Mouse (Mus musculus) megakaryocyte, embryonic 14.5 days (primary cell): ENCODE data around the gene Camk2n1. TPM values are rescaled to one million over a fixed set of nuclear protein-coding genes. Genes with fewer than 3 reads are reported as not detected.

Experiments used
- H3K27me3 ChIP-seq: replicated peaks from 2 replicates; pipeline ENCODE3; 2012; ENCODE audit warnings: inconsistent platforms
- H3K36me3 ChIP-seq: replicated peaks from 2 replicates; pipeline ENCODE3; 2012; ENCODE audit warnings: low read length, inconsistent platforms, mixed read lengths
- H3K4me1 ChIP-seq: 2 replicates; pipeline ENCODE4 v1.6.1; 2012; ENCODE audit warnings: inconsistent platforms
- H3K4me3 ChIP-seq: replicated peaks from 2 replicates; pipeline ENCODE3; 2012; ENCODE audit warnings: moderate library complexity, mild to moderate bottlenecking, inconsistent platforms
- H3K9me3 ChIP-seq: 2 replicates; pipeline ENCODE4 v1.6.1; 2012; ENCODE audit warnings: inconsistent platforms
- FLI1 ChIP-seq: IDR thresholded peaks from 2 replicates; pipeline ENCODE4 v1.6.1; 2012; ENCODE audit warnings: low read length, inconsistent platforms, mixed read lengths
- GATA1 ChIP-seq: IDR thresholded peaks from 3 replicates; pipeline ENCODE4 v1.6.1; 2012; ENCODE audit warnings: mixed read lengths, low read length, inconsistent platforms, borderline replicate concordance
- polyA plus RNA-seq: library from polyadenylated mRNA; stranded (reverse); fragments of >175 nt; gene quantifications from 2 replicates; pipeline ENCODE4 v1.2.3, GENCODE M21; 2012; ENCODE audit warnings: low replicate concordance; ENCODE audit not compliant: insufficient read depth

Gene Camk2n1
- polyA plus RNA-seq, 1 experiment, result 0.13 TPM

DNA sequence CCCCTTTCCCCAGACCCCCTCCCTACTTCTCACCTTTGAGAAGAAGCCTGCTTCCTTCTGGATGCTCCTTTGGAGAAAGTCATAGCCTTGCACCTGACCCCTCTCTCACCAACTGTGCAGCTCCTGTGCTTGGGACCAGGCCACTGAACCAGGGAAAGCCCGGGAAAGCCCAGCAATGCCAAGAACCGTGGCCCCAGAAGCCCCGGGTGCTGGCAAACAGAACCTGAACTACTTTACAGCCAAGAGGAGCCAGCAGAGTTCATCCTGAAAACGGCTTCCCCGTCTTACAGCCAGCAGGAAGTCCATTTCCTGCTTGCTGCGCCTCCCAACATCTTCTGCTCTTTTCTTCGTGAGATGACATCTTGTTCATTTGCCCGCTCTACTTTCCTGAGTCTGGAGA lies 28.6 kb downstream of the Camk2n1 start:
- Histone ChIP-seq H3K27me3 (peaks cover 79% of the 10 kb centered on the region), H3K4me1 (no peaks in the 10 kb centered on the region), H3K36me3 (no peaks in the 10 kb centered on the region), H3K9me3 (peaks cover 5% of the 10 kb centered on the region), H3K4me3 (no peak overlapping the region)
- TF ChIP-seq FLI1 (no peak), GATA1 (no peak)

DNA sequence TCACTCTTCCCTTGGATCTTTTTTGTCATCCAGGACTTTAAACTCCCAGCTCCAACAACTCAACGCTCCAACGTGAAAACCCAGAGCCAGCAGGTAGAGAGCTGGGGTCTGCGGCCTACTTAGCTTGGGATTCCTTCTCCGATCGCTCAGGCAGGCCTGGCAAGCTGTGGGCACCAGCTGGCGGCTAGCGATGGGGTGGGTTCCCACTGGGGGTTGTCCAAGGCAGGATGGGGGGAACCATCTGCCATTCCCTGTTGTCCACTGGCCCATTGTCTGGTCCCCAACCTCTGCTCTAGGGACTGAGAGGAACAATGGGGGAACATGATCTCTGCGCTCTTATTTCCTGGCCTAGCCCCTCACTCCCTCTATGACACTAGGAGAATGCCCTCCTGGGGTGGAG lies 34.1 kb downstream of the Camk2n1 start:
- TF ChIP-seq FLI1 (no peak), GATA1 (no peak)
- Histone ChIP-seq H3K27me3 (peaks cover 68% of the 10 kb centered on the region), H3K9me3 (peaks cover 5% of the 10 kb centered on the region)

DNA sequence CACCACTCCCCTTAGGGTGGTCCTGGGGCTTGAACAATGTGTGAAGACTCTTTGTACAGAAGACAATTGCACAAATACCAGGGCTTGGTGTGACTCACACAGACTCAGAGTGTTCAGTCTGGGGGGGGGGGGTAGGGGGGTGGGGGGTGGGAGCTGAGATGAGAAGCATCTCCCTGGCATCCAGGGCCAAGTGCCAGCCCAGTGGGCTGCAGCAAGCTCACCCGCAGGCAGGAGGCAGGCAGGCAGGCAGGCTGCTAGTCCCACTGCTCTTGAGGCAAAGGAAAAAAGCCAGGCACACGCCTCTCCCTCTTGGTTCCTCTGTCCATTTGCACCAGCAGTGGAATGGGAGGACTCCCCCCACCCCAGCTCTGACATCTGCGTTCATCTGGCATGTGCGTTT lies 37.0 kb downstream of the Camk2n1 start:
- Histone ChIP-seq H3K4me3 (no peak overlapping the region), H3K9me3 (no peaks in the 10 kb centered on the region), H3K4me1 (no peaks in the 10 kb centered on the region), H3K36me3 (no peaks in the 10 kb centered on the region), H3K27me3 (peaks cover 76% of the 10 kb centered on the region)
- no peak for TF ChIP-seq FLI1
- no peak for TF ChIP-seq GATA1

More for the DNA sequence above, 34.1 kb downstream of the Camk2n1 start:
- Histone ChIP-seq H3K4me3 (no peak overlapping the region), H3K4me1 (no peaks in the 10 kb centered on the region), H3K36me3 (no peaks in the 10 kb centered on the region)

DNA sequence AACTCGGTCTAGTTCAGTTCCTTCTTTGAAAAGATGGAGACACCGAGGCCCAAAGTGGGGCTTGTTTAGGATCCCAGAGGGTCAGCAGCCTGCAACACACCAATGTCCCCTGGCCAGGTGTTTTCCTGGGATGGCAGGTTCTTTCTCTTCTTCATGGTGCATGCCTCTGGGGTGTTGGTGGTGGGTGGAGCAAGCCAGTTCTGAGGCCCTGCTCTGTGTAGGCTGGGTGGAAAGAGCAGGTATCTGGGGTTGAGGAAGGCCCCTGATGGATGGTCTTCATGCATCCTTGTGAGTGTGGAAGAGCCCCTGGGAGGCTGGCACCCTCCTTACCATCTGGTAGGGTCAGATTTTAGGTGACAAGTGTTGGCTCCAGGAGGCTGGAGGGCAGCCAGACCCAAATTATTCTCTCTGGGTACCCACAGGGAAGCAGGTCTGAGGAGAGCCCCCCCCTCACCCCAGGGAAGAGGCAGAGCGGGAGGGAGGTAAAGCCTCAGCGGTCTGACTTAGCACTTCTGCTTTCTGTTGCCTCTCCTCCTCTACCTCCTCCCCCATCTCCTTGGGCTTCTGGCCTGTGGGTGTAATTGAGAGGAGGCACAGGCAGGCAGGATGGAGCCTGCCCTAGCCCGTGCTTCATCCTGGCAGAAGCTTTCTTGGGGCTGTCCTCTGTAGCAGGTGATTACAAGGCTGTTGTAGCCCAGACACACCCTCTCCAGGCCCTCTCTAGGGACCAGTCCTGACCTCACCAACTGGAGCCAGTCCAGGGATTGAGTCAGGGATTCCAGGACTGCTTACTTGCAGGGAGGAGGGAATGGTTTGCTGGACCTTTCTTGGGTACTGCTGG lies 39.3 kb downstream of the Camk2n1 start:
- no peaks in the 10 kb centered on the region for H3K36me3 ChIP-seq
- TF ChIP-seq GATA1 (no peak), FLI1 (no peak)
- peaks cover 73% of the 10 kb centered on the region for H3K27me3 ChIP-seq
- H3K9me3 ChIP-seq, result no peaks in the 10 kb centered on the region
- no peak overlapping the region for H3K4me3 ChIP-seq
- H3K4me1 ChIP-seq, result peaks cover 3% of the 10 kb centered on the region; the same call in 1 of the 2 replicates

DNA sequence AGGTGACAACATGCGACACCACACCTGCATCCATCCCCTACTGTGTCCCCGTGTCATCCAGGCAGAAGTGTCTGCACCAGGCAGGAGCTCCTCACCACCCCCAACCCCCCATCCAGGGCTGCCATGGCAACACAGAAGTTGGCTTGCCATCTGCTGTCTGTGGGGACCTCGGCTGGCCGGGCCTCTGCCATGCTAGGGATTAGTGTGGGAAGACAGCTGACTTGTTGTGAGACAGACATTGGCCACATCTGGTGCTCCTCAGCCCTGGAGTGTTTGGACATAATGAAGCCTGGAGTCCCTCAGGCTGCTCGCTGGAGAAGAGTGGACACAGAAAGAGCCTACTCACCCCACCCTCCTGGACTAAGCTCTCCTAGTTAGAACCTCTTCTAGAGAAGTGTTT lies 40.8 kb downstream of the Camk2n1 start:
- H3K9me3 ChIP-seq, result 0 out of 2 replicates have a peak, but pooled peaks cover 7% of the 10 kb centered on the region
- H3K4me3 ChIP-seq, result no peak overlapping the region
- TF ChIP-seq GATA1 (no peak), FLI1 (no peak)
- H3K27me3 ChIP-seq, result peaks cover 73% of the 10 kb centered on the region
- peaks cover 3% of the 10 kb centered on the region; the same call in 1 of the 2 replicates for H3K4me1 ChIP-seq
- no peaks in the 10 kb centered on the region for H3K36me3 ChIP-seq

DNA sequence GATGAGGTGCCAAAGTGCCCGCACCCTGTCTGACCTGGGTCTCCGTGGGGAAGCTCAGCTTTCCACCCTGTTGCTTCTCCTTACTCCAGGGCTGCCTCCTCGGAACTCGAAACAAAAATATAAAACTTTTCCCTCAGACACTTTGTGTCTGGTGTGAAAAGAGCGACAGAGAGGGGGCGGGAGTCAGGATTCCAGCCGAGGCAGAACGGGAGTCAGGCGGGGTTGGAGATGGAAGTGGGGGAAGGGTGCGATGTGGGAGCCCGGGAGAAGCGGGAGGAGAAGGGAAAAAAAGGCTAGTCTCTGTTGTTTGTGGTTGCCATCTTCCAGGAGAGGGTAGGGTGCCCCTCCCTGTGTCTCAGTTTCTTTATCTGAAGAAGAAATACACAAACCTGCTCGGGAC lies 41.7 kb downstream of the Camk2n1 start:
- Histone ChIP-seq H3K36me3 (no peaks in the 10 kb centered on the region), H3K4me3 (no peak overlapping the region), H3K27me3 (peaks cover 73% of the 10 kb centered on the region), H3K9me3 (0 out of 2 replicates have a peak, but pooled peaks cover 7% of the 10 kb centered on the region), H3K4me1 (peaks cover 3% of the 10 kb centered on the region; the same call in 1 of the 2 replicates)
- TF ChIP-seq GATA1, result no peak
- no peak for TF ChIP-seq FLI1

DNA sequence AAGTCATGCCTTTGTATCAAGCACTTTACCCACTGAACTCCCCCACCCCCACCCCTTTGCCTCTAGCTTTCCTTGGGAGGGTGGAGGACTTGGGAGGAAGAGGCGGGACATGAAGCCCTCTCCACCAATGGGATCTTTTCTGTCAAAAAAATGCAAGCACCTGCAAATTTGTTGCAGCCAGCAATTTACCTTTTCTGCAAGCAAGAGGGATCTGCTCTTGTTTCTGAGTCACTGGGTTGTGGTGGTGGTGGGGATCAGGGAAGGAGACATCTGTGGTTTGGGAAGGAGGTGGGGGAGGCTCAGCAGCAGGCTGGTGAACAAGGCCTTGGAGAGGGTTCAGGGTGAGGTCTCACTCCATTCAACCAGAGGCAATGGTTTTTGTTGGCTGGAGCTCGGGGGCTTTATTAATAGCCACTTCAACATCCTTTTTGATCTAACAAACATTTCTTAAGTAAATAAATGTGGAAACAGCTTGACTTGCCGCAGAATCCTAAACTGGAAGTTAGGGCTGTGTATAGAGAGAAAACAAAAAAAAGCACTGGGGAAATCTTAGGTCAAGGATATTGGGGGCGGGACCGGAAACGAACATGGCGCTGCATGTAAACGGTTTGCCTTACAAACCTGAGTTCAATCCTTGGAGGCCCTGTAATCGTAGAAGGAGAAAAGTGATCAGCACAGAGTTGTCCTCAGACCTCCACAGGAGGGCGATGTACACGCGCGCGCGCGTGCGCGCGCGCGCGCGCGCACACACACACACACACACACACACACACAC lies 42.8 kb downstream of the Camk2n1 start:
- Histone ChIP-seq H3K9me3 (peaks cover 13% of the 10 kb centered on the region), H3K36me3 (no peaks in the 10 kb centered on the region), H3K4me1 (peaks cover 3% of the 10 kb centered on the region; the same call in 1 of the 2 replicates), H3K27me3 (peaks cover 72% of the 10 kb centered on the region), H3K4me3 (no peak overlapping the region)
- TF ChIP-seq GATA1, result no peak
- TF ChIP-seq FLI1, result no peak

DNA sequence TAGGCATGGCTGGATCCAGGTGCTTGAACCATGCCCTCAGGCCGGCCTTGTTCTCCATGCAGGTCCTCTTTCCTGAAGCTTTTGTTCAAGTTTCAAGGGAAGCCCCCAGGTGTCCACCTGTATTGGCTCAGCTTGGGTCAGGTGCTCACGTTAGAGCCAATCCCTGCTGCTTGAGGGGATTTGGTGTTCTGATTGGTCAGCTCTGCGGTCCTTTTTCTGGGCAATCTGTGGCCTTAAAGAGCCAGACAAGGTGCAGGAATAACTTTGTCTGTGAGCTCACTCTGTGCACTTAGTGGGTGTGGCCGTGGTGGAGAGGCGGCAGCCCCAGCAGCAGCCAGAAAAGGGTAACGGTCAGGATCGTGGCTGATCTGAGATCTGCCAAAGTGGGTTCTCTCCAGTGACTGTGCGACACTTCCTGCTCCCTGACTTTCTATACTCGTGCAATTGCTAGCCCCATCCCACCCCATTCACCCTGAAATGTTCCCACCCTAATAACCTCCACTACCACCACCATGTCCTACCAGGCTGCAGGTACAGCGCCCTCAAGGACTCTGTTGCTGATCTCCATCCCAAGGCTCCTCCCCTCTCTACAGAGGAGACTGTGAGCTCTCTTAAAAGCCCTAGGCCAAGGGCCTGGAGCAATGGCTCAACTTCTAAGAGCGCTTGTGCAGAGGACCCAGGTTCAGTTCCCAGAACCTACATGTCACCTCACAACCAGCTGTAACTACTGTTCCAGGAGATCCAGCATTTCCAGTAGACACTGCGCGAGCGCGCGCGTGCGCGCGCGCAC lies 45.9 kb downstream of the Camk2n1 start:
- Histone ChIP-seq H3K36me3 (no peaks in the 10 kb centered on the region), H3K4me3 (no peak overlapping the region), H3K9me3 (peaks cover 18% of the 10 kb centered on the region), H3K4me1 (peaks cover 3% of the 10 kb centered on the region; the same call in 1 of the 2 replicates), H3K27me3 (peaks cover 61% of the 10 kb centered on the region)
- TF ChIP-seq GATA1 (no peak), FLI1 (no peak)

DNA sequence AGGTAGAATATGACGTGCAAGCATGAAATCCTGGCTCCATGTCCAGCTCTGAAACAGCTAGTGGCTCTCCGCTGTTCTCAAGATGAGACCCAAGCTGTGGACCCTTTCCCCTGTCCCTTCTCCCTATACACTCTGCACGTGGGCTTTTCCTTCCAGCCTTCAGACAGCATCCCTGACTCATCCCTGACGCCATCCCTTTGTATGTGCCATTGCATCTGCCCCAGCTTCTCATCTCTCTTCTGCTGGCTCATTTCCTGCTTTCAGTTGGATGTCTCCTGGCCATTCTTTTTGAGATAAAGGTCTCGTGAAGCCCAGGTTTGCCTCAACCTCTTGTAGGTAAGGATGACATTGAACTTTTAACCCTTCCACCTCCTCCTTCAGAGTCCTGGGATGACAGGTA lies 46.9 kb downstream of the Camk2n1 start:
- H3K27me3 ChIP-seq, result peaks cover 61% of the 10 kb centered on the region
- no peaks in the 10 kb centered on the region for H3K36me3 ChIP-seq
- peaks cover 18% of the 10 kb centered on the region for H3K9me3 ChIP-seq
- H3K4me3 ChIP-seq, result no peak overlapping the region
- peaks cover 3% of the 10 kb centered on the region; the same call in 1 of the 2 replicates for H3K4me1 ChIP-seq
- TF ChIP-seq GATA1, result no peak
- no peak for TF ChIP-seq FLI1

DNA sequence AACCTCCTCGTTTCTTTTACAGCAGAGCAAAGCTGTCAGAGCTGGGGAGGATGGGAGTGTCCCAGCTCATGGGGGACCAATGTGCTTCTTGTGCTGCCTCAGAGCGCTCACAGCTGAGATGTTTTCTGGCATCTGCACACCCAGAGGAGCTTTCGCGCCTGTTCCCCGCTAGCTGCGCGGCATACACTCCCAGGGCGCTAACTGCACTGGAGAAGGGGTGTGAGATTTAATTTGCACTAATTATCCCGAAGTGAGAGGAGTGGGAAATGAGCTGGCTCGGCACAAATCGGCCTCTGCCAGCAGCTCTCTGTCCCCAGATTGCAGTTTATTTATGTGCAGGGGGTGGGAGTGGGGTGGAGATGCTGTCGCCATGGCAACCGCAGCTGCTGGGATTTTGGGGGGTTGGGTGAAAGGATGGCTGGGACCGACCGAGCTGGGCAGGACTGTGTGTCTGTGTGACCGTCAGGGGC lies 50.6 kb downstream of the Camk2n1 start:
- no peaks in the 10 kb centered on the region for H3K4me1 ChIP-seq
- peaks cover 54% of the 10 kb centered on the region for H3K27me3 ChIP-seq
- no peak for TF ChIP-seq FLI1
- TF ChIP-seq GATA1, result no peak
- no peak overlapping the region for H3K4me3 ChIP-seq
- H3K36me3 ChIP-seq, result no peaks in the 10 kb centered on the region
- H3K9me3 ChIP-seq, result peaks cover 11% of the 10 kb centered on the region
